Mouse (Mus musculus): ENCODE measurements at regions not wholly inside any gene's neighbourhood (a gene's known extent, or its start where the extent isn't known, plus 50 kb on each side); places are given as distances from the start of the nearest gene placed in this dataset.
A peak's percentile ranks its signal among the peaks of the same experiment; 100 is the strongest.

DNA sequence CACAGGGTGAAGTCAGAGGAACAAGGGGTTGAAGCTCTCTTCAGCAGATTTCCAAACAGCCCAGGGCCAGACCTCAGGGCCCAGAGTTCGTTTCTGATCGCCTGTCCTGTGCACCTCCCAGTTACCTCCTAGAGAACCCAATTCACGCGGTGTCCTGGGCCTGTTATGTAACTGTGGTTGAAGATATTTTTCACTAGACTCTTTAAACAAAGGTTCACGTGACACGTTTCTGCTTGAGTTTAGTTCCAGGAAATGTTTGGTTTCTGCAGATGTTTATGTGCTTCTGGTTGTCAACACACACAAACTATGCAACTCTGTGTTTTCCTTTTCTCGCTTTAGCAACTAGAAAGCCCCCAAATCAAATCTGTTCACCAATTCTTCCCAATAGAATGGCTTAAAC, 214.0 kb upstream of the Mkln1 start:
- H3K4me2 ChIP-seq: no peak overlapping the region
- peaks cover 19% of the 10 kb centered on the region for H3K4me1 ChIP-seq (replicated peaks)
- no peaks in the 10 kb centered on the region for H3K36me3 ChIP-seq
- no peak for DNase-seq
- H3K27me3 ChIP-seq: no peaks in the 10 kb centered on the region
- no peak overlapping the region for H3K4me3 ChIP-seq (replicated peaks)
- no peak for ATAC-seq (ENCODE audit: low read depth)
- H3K9me3 ChIP-seq (replicated peaks): no peaks in the 10 kb centered on the region
- H3K9ac ChIP-seq: no peak overlapping the region
- 70% methylated on average over 7 of the region's 7 CpGs for WGBS (ENCODE audit: insufficient replicate concordance)
- H3K27ac ChIP-seq: no peak overlapping the region

DNA sequence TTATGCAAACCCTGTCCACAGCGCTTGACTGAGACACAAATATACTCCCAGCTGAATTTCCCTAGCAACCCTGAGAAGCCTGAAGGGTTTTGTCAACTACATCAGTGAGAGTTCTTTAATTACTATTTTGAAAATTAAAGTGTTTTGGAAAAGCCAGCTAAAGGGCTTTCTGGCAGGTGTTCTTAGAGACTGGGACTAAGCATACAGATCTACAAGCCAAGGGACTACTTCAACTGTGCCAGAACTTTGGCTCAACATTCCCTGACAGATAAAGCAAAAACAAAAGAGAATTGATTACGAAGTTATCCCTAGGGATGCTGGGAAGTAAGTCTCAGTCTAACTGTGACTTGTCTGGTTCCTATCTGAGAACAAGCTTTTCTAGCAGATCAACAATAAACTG, 213.4 kb upstream of the Mkln1 start:
- Histone ChIP-seq H3K4me1 (replicated peaks) (peaks cover 19% of the 10 kb centered on the region), H3K27me3 (no peaks in the 10 kb centered on the region), H3K27ac (no peak overlapping the region), H3K4me2 (no peak overlapping the region), H3K9me3 (replicated peaks) (no peaks in the 10 kb centered on the region), H3K36me3 (no peaks in the 10 kb centered on the region), H3K9ac (no peak overlapping the region), H3K4me3 (replicated peaks) (no peak overlapping the region)
- WGBS (ENCODE audit: insufficient replicate concordance): 82% methylated on average over 2 of the region's 2 CpGs
- no peak for ATAC-seq (ENCODE audit: low read depth)
- no peak for DNase-seq

DNA sequence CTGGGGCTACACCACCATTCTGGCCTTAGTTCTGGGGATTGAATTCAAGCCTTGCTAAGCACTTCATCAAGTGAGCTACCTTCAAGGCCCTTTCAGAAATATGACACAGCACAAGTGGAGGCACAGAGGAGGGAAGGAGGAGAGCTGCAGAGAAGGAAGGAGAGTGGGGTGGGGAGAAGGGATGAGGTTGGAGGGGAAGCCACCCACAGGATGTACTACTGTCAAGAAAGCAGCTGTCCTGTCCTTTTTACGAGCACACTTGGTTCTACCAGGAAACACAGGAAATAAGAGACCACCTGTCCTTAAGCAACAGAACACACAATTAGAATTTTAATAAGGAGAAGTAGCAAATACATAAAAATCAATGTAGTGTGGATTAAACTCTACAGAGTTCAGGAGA, 210.5 kb upstream of the Mkln1 start:
- Histone ChIP-seq H3K36me3 (no peaks in the 10 kb centered on the region), H3K4me2 (no peak overlapping the region), H3K9me3 (replicated peaks) (no peaks in the 10 kb centered on the region), H3K4me1 (replicated peaks) (peaks cover 9% of the 10 kb centered on the region), H3K9ac (no peak overlapping the region), H3K27ac (no peak overlapping the region), H3K4me3 (replicated peaks) (no peak overlapping the region), H3K27me3 (no peaks in the 10 kb centered on the region)
- DNase-seq: no peak
- ATAC-seq (ENCODE audit: low read depth): no peak
- WGBS (ENCODE audit: insufficient replicate concordance): 47% methylated on average over 1 of the region's 1 CpGs

DNA sequence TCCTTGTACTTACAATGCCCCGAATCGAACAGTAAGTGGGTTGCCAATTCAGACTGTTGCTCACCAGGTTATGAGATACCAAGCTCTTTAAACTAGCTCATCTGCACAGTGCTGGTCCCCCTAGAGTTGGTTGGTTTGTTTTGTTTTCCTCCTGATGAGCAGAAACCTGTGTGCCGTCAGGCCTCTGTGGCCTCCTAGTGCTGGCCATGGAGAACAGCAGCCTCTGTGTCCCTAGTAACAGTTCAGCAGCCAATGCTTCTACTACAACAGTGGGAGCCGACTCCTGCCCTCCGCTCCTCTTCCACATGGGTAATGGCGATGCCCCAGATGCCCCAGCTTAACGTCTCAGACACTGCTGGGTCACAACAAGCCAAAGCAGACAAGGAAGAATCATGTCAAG, 209.5 kb upstream of the Mkln1 start:
- no peaks in the 10 kb centered on the region for H3K27me3 ChIP-seq
- H3K36me3 ChIP-seq: no peaks in the 10 kb centered on the region
- 46% methylated on average over 7 of the region's 7 CpGs for WGBS (ENCODE audit: insufficient replicate concordance)
- no peak overlapping the region for H3K4me3 ChIP-seq (replicated peaks)
- H3K9me3 ChIP-seq (replicated peaks): no peaks in the 10 kb centered on the region
- 0 out of 2 replicates have a peak, but pooled peaks cover 2% of the 10 kb centered on the region for H3K4me1 ChIP-seq (replicated peaks)
- no peak overlapping the region for H3K27ac ChIP-seq
- H3K4me2 ChIP-seq: no peak overlapping the region
- ATAC-seq (ENCODE audit: low read depth): 0 out of 2 replicates have a peak, but pooled peaks have one; percentile 31
- DNase-seq: no peak
- H3K9ac ChIP-seq: no peak overlapping the region

DNA sequence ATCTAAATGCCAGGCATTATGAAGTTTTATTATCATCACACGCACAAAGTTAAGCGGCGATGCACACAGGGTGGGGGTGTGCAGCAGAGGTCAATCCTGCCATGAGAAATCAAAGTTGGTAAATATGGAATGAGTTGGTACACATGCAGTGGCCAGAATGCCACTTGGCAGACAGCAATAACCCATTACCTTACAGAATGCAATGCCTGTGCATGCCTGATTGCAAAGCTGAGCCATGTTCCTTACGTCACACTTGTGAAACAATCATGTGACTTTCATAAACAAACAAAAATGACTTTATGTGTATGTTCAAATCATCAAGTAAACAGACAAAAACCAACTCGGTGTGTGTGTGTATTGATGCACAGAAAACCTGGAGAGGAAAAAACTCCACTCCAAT, 208.5 kb upstream of the Mkln1 start:
- no peaks in the 10 kb centered on the region for H3K27me3 ChIP-seq
- WGBS (ENCODE audit: insufficient replicate concordance): 69% methylated on average over 5 of the region's 5 CpGs
- H3K36me3 ChIP-seq: no peaks in the 10 kb centered on the region
- H3K27ac ChIP-seq: no peak overlapping the region
- no peaks in the 10 kb centered on the region for H3K9me3 ChIP-seq (replicated peaks)
- no peak for DNase-seq
- no peak overlapping the region for H3K4me3 ChIP-seq (replicated peaks)
- H3K9ac ChIP-seq: no peak overlapping the region
- no peak for ATAC-seq (ENCODE audit: low read depth)
- no peak overlapping the region for H3K4me2 ChIP-seq
- 0 out of 2 replicates have a peak, but pooled peaks cover 2% of the 10 kb centered on the region for H3K4me1 ChIP-seq (replicated peaks)

DNA sequence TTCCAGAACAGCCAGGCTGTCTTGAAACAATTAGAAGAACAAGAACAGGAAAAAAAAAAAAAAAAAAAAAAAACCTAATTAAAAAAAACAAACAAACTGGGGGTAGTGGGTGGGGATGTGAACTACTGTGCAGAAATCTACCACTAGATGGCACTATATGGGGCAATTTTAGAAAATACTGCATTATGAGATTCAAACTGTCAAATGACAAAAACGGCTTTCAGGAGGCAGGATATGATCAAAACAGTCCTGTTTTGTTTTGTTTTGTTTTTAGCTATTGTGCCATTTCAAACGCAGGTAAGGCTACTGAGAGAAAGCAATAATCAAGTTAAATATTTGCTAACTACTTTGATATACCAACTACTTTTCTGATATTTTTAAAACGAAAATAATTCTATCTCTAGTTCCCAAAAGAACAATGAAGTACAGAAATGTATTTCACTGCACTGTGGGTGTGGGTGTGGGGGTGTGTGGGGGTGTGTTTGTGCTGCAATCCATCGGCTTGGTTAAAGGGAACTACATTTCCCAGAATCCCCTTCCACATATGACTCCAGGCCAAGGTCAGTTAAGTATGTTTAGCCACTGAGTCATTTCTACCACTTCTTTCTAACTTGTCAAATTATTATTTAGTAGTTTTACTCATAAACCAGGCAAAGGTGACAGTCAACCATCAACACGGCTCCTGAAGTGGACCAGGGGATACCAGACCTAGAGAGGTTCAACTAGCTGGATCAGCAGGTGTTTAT, 207.7 kb upstream of the Mkln1 start:
- H3K27ac ChIP-seq: no peak overlapping the region
- 34% methylated on average over 5 of the region's 5 CpGs for WGBS (ENCODE audit: insufficient replicate concordance)
- 0 out of 2 replicates have a peak, but pooled peaks cover 2% of the 10 kb centered on the region for H3K4me1 ChIP-seq (replicated peaks)
- peaks cover 3% of the 10 kb centered on the region; the same call in 1 of the 2 replicates for H3K27me3 ChIP-seq
- ATAC-seq (ENCODE audit: low read depth) (no peak), DNase-seq (no peak)
- H3K9me3 ChIP-seq (replicated peaks): no peaks in the 10 kb centered on the region
- H3K4me3 ChIP-seq (replicated peaks): no peak overlapping the region
- H3K36me3 ChIP-seq: no peaks in the 10 kb centered on the region
- H3K9ac ChIP-seq: no peak overlapping the region
- H3K4me2 ChIP-seq: no peak overlapping the region

DNA sequence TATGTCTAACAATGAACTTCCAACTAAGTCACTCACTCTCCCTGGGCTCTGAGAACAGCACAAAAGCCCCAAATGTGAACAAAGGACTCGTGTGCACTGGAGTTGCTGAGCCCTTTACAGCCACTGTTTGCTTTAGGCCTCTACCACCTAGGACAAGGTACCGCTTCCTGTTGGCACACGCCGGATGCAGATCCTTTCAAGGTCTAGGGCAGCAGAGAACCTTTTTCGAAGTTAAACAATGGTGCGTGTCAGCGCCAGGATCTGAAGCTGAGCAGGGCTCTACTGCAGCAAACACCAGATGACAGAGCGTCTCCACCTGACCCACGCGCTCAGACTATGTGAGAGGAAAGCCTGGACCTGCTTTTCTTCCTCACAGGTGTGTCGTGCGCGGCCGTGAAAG, 207.0 kb upstream of the Mkln1 start:
- H3K27ac ChIP-seq: no peak overlapping the region
- no peaks in the 10 kb centered on the region for H3K36me3 ChIP-seq
- no peak overlapping the region for H3K9ac ChIP-seq
- peaks cover 8% of the 10 kb centered on the region for H3K27me3 ChIP-seq
- no peak overlapping the region for H3K4me3 ChIP-seq (replicated peaks)
- DNase-seq: no peak
- H3K4me1 ChIP-seq (replicated peaks): 0 out of 2 replicates have a peak, but pooled peaks cover 2% of the 10 kb centered on the region
- H3K4me2 ChIP-seq: no peak overlapping the region
- 74% methylated on average over 14 of the region's 14 CpGs for WGBS (ENCODE audit: insufficient replicate concordance)
- no peak for ATAC-seq (ENCODE audit: low read depth)
- H3K9me3 ChIP-seq (replicated peaks): no peaks in the 10 kb centered on the region

DNA sequence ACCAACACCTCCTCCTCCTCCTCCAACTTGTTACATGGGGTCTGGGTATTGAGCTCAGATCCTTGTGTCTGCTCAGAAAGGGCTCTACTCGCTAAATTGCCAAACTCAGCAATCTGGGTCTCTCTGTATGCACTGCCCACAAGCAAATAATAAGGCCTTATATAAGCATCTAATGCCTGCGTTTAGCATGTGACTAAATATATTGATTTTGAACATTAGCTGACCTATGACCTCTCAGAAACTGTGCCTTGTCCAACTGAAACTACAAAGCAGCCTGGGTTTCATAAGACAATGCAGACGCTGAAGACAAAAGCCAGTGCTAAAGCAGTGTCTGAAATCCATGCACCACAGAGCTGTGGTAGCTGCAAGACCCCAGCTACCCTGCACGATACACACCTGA, 206.3 kb upstream of the Mkln1 start:
- ATAC-seq (ENCODE audit: low read depth) (no peak), DNase-seq (no peak)
- Histone ChIP-seq H3K4me2 (no peak overlapping the region), H3K9ac (no peak overlapping the region), H3K27me3 (peaks cover 8% of the 10 kb centered on the region), H3K36me3 (no peaks in the 10 kb centered on the region), H3K27ac (no peak overlapping the region), H3K4me1 (replicated peaks) (0 out of 2 replicates have a peak, but pooled peaks cover 2% of the 10 kb centered on the region), H3K9me3 (replicated peaks) (no peaks in the 10 kb centered on the region), H3K4me3 (replicated peaks) (no peak overlapping the region)
- 63% methylated on average over 4 of the region's 4 CpGs for WGBS (ENCODE audit: insufficient replicate concordance)

DNA sequence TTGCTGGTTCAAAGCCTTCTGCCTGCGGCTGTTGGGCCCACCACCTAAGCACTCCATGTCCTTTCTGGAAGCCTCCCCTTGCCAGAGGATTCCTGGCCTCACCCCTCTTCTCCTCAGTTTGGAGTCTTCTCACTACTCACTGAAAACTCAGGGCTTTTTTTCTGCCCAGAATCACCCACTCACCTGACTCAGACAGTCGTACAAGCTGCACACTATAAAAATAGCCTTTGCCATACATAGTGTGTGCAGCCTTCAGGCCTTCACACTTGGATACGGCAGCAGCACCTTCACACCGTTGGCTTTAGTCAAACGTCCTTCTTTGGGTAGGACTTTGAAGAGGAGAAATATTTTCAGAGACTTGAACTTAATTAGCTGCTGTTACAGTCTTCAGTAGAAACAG, 205.3 kb upstream of the Mkln1 start:
- Histone ChIP-seq H3K4me2 (no peak overlapping the region), H3K4me3 (replicated peaks) (no peak overlapping the region), H3K9me3 (replicated peaks) (no peaks in the 10 kb centered on the region), H3K36me3 (no peaks in the 10 kb centered on the region), H3K9ac (no peak overlapping the region), H3K4me1 (replicated peaks) (0 out of 2 replicates have a peak, but pooled peaks cover 2% of the 10 kb centered on the region), H3K27ac (no peak overlapping the region), H3K27me3 (peaks cover 8% of the 10 kb centered on the region)
- WGBS (ENCODE audit: insufficient replicate concordance): 72% methylated on average over 5 of the region's 5 CpGs
- no peak for DNase-seq
- ATAC-seq (ENCODE audit: low read depth): no peak

DNA sequence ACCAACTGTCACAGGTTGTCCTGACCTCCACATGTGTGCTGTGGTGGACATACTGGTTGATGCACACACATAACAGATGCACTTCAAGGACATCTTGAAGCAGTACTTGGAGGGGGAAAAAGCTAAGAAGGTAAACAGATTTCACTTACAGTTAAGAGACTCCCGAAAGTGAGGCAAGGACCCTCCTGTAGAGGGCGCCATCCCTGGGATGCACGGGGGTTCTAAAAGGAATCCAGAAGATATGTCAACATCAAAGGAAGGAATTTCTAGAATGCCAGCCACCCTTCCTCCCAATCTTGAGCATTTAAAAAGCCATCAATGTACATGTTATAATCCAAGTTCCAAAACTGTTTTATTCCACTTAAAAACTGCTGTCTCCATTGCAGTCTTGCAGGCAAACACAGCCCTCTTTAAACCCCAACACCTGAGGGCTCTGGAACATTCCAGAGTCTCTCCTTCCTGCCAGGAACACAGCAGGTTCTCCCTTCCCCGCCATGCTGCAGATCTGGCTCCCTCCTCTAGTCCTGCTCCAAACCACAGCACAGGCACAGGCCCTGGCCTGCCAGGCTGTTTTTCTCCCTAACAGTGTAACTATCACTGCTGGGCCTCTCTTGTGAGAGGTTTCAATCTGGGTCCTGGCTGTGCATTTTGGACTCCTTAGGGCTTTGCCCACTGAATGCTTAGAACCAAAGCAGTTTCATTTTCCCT, 200.8 kb upstream of the Mkln1 start:
- Histone ChIP-seq H3K4me2 (no peak overlapping the region), H3K27ac (no peak overlapping the region), H3K9ac (no peak overlapping the region), H3K9me3 (replicated peaks) (no peaks in the 10 kb centered on the region), H3K36me3 (no peaks in the 10 kb centered on the region), H3K4me3 (replicated peaks) (no peak overlapping the region), H3K27me3 (peaks cover 8% of the 10 kb centered on the region), H3K4me1 (replicated peaks) (no peaks in the 10 kb centered on the region)
- DNase-seq: no peak
- ATAC-seq (ENCODE audit: low read depth): no peak
- 35% methylated on average over 4 of the region's 4 CpGs for WGBS (ENCODE audit: insufficient replicate concordance)

DNA sequence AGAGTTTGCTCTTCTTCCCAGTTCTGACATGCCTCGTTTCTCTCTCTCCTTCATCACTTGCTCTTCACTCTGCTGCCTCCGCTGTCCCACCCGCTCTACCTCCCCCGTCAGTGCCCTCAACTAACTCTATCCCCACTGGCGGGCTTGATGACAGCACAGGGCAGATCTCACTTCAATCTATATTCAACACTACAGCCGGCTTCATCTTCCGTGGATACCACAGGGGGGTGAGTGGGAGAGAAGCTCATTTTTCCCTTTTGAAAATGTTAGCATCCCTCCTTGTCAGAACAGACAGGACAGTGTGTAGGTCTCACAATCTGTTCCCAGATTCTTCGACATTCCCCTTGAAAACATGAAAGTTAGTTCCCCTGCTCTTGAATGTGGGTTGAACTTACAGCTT, 200.2 kb upstream of the Mkln1 start:
- no peak overlapping the region for H3K9ac ChIP-seq
- H3K27ac ChIP-seq: no peak overlapping the region
- no peaks in the 10 kb centered on the region for H3K9me3 ChIP-seq (replicated peaks)
- H3K4me2 ChIP-seq: no peak overlapping the region
- H3K4me3 ChIP-seq (replicated peaks): no peak overlapping the region
- H3K4me1 ChIP-seq (replicated peaks): no peaks in the 10 kb centered on the region
- DNase-seq (no peak), ATAC-seq (ENCODE audit: low read depth) (no peak)
- H3K27me3 ChIP-seq: peaks cover 8% of the 10 kb centered on the region
- H3K36me3 ChIP-seq: no peaks in the 10 kb centered on the region
- WGBS (ENCODE audit: insufficient replicate concordance): 62% methylated on average over 8 of the region's 8 CpGs

DNA sequence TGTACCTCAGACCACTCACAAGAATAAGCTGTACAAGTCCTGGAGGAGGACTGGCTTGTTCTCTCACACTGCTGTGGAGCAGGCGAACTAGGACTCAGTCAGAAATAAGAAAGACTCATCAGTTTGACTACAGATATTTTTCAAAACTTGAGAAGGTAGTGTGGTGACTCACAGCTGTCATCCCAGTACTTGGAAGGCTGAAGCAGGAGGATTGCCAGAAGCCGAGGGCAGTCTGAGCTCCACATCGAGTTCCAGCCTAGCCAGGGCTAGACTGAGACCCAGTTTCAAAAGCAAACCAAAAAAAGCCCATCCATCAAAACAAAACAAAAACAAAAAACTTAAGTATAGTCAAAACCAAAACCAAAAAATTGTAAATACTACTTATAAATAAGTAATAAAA, 197.8 kb upstream of the Mkln1 start:
- ATAC-seq (ENCODE audit: low read depth): no peak
- no peak overlapping the region for H3K4me2 ChIP-seq
- DNase-seq: no peak
- no peak overlapping the region for H3K9ac ChIP-seq
- H3K4me1 ChIP-seq (replicated peaks): no peaks in the 10 kb centered on the region
- H3K27ac ChIP-seq: no peak overlapping the region
- no peaks in the 10 kb centered on the region for H3K36me3 ChIP-seq
- H3K9me3 ChIP-seq (replicated peaks): no peaks in the 10 kb centered on the region
- WGBS (ENCODE audit: insufficient replicate concordance): 67% methylated on average over 3 of the region's 3 CpGs
- H3K4me3 ChIP-seq (replicated peaks): no peak overlapping the region
- peaks cover 6% of the 10 kb centered on the region for H3K27me3 ChIP-seq

All from liver, embryonic 13.5 days (tissue).